Mouse (Mus musculus) heart, embryonic 14.5 days (tissue): ENCODE data around the gene Cdan1. TPM values are rescaled to one million over a fixed set of nuclear protein-coding genes. Genes with fewer than 3 reads are reported as not detected.

ENCODE experiments used
- ATAC-seq: fragments of 200-750 bp; cut with Nextera tagmentation; 2 replicates; pipeline ENCODE4 v1.8.0; 2017; ENCODE audit warnings: low read depth, moderate TSS enrichment; ENCODE audit not compliant: insufficient number of reproducible peaks, insufficient read depth, low FRiP score
- H3K27ac ChIP-seq, 2 experiments: fragments of 200-500 bp in 1 of 2; fragments of 300-500 bp in 1 of 2; sonication (generic) in 1 of 2; replicated peaks in 1 of 2; 2 replicates each; pipeline ENCODE4 v1.5.1; 2012 to 2014; ENCODE audit warnings: low read depth in 2 of 2, low read length in 2 of 2, control low read depth in 1 of 2, mild to moderate bottlenecking in 1 of 2, mixed read lengths in 1 of 2; ENCODE audit not compliant: control insufficient read depth in 1 of 2, insufficient read depth in 1 of 2
- H3K27me3 ChIP-seq: fragments of 300-500 bp; sonication (generic); 2 replicates; pipeline ENCODE4 v1.6.1; 2014; ENCODE audit warnings: mild to moderate bottlenecking, low read length, control low read depth; ENCODE audit not compliant: control insufficient read depth, insufficient read depth
- H3K36me3 ChIP-seq: fragments of 300-500 bp; sonication (generic); 2 replicates; pipeline ENCODE4 v1.6.1; 2014; ENCODE audit warnings: mild to moderate bottlenecking, control low read depth, low read length, mixed read lengths; ENCODE audit not compliant: control insufficient read depth, insufficient read depth
- H3K4me1 ChIP-seq, 2 experiments: fragments of 200-500 bp in 1 of 2; fragments of 300-500 bp in 1 of 2; sonication (generic) in 1 of 2; 2 replicates each; pipeline ENCODE4 v1.6.1; 2012 to 2014; ENCODE audit warnings: low read length in 2 of 2, control low read depth in 1 of 2, mixed read lengths in 1 of 2; ENCODE audit not compliant: control insufficient read depth in 2 of 2, insufficient read depth in 2 of 2
- H3K4me2 ChIP-seq: fragments of 300-500 bp; sonication (generic); 2 replicates; pipeline ENCODE4 v1.6.1; 2014; ENCODE audit warnings: mild to moderate bottlenecking, low read length
- H3K4me3 ChIP-seq, 2 experiments: fragments of 200-500 bp in 1 of 2; fragments of 300-500 bp in 1 of 2; sonication (generic) in 1 of 2; 2 replicates each; pipeline ENCODE4 v1.5.1; 2012 to 2014; ENCODE audit warnings: low read length in 2 of 2, mild to moderate bottlenecking in 2 of 2, control low read depth in 1 of 2, low read depth in 1 of 2, moderate library complexity in 1 of 2; ENCODE audit not compliant: control insufficient read depth in 1 of 2, insufficient read depth in 1 of 2
- H3K9ac ChIP-seq: fragments of 300-500 bp; sonication (generic); 2 replicates; pipeline ENCODE4 v1.6.1; 2014; ENCODE audit warnings: mild to moderate bottlenecking, low read length
- H3K9me3 ChIP-seq: fragments of 300-500 bp; sonication (generic); 2 replicates; pipeline ENCODE4 v1.6.1; 2016; ENCODE audit warnings: low read length, control low read depth; ENCODE audit not compliant: control insufficient read depth
- WGBS: fragments of 180-500 bp; shearing (Covaris S2); extraction: QIAGEN DNeasy Blood & Tissue Kit; methylation state at CpG from one replicate; pipeline ENCODE4 v1.1.7; 2014; 5-methylcytosine and 5-hydroxymethylcytosine counted together
- polyA plus RNA-seq: library from polyadenylated mRNA; unstranded; fragments of >200 nt; fragmentation: Nextera tagmentation; extraction: Ambion mirVana; gene quantifications from 2 replicates; pipeline ENCODE4 v1.2.1, GENCODE M21; 2014

The Cdan1 gene
- polyA plus RNA-seq, 1 experiment from 2014 or later = 7.9 TPM

DNA sequence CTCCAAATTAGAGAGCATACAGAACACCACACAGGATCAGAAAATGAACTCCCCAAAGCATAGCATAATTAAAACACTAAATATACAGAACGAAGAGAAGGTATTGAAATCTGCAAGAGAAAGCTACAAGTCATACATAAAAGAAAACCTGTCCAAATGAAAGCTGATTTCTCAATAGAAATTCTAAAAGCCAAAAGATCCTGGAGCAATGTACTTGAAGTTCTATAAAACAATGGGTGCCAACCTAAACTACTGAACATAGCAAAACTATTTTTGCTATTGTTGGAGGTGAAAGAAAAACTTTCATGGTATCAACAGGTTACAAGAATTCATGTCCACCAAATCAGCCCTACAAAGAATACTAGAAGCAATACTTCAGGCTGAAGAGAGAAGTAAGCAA, 8.7 kb downstream of the Cdan1 start:
- H3K4me3 ChIP-seq = no peak overlapping the region
- H3K4me1 ChIP-seq = peaks cover 0 to 14% of the 10 kb centered on the region in 2 experiments; a peak in 2 of 4 replicates
- 100% methylated on average over 1 of the region's 1 CpGs for WGBS
- no peak for ATAC-seq
- H3K4me2 ChIP-seq = no peak overlapping the region
- no peaks in the 10 kb centered on the region for H3K27me3 ChIP-seq
- no peaks in the 10 kb centered on the region; the same call in 1 of the 2 replicates for H3K36me3 ChIP-seq
- no peak overlapping the region for H3K9ac ChIP-seq
- H3K9me3 ChIP-seq = 0 out of 2 replicates have a peak, but pooled peaks cover 5% of the 10 kb centered on the region
- H3K27ac ChIP-seq = no peak overlapping the region

DNA sequence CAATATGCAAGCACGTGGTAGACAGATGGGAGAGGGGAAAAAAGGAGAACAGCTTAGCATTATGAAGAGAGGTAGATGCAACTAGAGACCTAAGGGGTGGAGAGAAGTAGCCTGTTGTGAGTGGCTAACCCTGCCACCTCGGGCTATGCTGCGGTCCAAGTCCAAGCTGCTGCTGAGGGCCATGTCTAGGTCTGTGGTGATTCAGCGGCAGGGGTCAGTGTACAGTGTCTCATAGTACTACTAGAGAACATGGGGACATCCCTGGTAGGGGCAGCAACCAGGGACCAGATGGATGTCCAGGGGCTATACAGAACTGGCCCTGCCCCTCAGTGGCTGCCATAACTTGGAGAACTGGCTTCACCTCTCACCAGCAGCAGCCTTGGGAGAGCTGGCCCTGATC, 14.8 kb downstream of the Cdan1 start:
- WGBS = 92% methylated on average over 4 of the region's 4 CpGs
- H3K4me1 ChIP-seq = peaks cover 0 to 6% of the 10 kb centered on the region in 2 experiments; a peak in 1 of 4 replicates
- no peak for ATAC-seq

DNA sequence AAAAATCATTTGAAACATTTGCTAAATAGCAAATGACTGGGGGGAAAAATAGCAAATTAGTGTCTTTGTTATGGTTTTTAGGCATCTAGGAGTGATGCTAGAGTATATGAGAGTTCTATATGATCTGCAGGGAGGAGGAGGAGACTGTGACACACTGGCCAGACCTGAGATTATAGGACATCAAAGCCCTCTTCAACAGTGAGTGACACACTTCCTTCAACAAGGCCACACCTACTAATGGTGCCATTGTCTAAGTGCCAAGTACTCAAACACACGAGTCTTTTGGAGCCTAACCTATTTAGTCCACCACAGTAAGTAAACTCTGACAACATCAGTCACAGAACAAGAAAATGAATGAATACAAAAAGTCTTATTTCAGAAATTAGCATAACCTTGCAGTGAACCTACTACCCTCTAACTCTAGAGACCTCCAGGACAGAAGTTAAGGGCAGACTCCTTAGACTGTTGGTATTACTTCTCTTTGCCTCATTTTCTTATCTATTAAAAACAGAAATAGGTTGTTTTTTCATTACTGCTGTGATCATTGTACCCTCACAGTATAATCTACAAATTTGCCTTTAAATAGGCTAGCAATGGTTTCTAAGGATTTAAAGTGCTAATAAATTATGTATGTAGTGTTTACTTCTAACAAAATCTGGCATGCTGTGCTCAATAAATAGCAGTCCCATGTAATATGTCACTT, 22.8 kb downstream of the Cdan1 start:
- WGBS = 41% methylated on average over 1 of the region's 1 CpGs
- no peak for ATAC-seq
- Histone ChIP-seq H3K27ac (no peak overlapping the region), H3K4me2 (no peak overlapping the region), H3K9me3 (no peaks in the 10 kb centered on the region), H3K36me3 (no peaks in the 10 kb centered on the region), H3K4me3 (no peak overlapping the region), H3K9ac (no peak overlapping the region), H3K27me3 (no peaks in the 10 kb centered on the region), H3K4me1 (no peaks in the 10 kb centered on the region)

More for the DNA sequence above, 14.8 kb downstream of the Cdan1 start:
- Histone ChIP-seq H3K9me3 (0 out of 2 replicates have a peak, but pooled peaks cover 5% of the 10 kb centered on the region), H3K27ac (no peak overlapping the region), H3K27me3 (no peaks in the 10 kb centered on the region), H3K36me3 (no peaks in the 10 kb centered on the region; the same call in 1 of the 2 replicates), H3K4me3 (no peak overlapping the region), H3K9ac (no peak overlapping the region), H3K4me2 (no peak overlapping the region)

DNA sequence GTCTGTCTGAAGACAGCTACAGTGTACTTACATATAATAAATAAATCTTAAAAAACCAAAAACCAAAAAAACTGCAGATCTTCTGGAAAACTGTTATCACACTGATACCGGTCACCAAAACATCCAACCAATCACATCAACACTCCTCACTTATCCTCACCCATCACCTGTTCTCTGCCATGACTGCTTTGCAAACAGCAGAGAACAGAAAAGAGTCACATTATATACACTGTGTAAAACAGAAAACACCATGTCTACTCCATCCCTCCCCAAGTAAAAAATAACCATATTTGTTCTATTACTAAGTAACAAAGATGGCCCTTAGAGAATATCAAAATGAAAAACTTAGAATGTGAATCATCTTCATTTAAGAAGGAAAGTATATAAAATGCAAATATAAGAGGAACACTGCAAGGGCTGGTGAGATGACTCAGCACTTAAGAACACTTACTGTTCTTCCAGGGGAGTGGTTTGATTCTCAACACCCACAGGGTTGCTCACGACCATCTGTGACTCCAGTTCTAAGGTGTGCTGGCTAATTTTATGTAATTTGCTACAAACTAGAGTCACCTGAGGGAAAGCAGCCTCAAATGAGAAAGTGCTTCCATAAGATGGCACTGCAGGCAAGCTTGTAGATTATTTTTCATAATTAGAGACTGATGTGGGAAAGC, 79.5 kb downstream of the Cdan1 start:
- ATAC-seq = no peak
- no peaks in the 10 kb centered on the region for H3K9me3 ChIP-seq
- no peak overlapping the region for H3K27ac ChIP-seq
- H3K36me3 ChIP-seq = peaks cover 26% of the 10 kb centered on the region
- WGBS = 89% methylated on average over 2 of the region's 2 CpGs
- no peak overlapping the region for H3K4me2 ChIP-seq
- no peak overlapping the region for H3K9ac ChIP-seq
- H3K4me1 ChIP-seq = no peaks in the 10 kb centered on the region
- no peak overlapping the region for H3K4me3 ChIP-seq
- no peaks in the 10 kb centered on the region for H3K27me3 ChIP-seq

DNA sequence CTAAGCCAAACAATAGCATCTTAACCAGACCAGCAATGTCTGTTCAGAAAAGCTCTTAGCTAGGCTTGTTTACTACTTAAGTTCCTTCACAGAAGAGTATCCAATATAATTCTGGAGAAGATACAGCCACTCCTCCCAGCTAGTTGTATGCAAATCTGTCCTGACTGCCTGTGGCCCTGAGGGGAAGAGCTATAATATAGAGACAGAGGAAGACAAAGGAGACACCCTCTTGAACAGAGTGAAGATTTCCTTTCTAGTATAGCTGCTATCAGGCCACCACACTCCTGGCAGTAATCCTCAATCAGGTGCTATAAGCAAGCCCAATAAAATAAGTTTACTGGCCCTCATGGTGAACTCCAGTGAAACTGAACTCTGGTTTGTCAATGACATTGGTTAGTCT, 88.0 kb downstream of the Cdan1 start:
- no peaks in the 10 kb centered on the region for H3K4me1 ChIP-seq
- H3K27ac ChIP-seq = no peak overlapping the region
- no peaks in the 10 kb centered on the region for H3K9me3 ChIP-seq
- H3K9ac ChIP-seq = no peak overlapping the region
- H3K36me3 ChIP-seq = peaks cover 21% of the 10 kb centered on the region
- no peaks in the 10 kb centered on the region for H3K27me3 ChIP-seq
- no peak overlapping the region for H3K4me2 ChIP-seq
- no peak for ATAC-seq
- H3K4me3 ChIP-seq = no peak overlapping the region

DNA sequence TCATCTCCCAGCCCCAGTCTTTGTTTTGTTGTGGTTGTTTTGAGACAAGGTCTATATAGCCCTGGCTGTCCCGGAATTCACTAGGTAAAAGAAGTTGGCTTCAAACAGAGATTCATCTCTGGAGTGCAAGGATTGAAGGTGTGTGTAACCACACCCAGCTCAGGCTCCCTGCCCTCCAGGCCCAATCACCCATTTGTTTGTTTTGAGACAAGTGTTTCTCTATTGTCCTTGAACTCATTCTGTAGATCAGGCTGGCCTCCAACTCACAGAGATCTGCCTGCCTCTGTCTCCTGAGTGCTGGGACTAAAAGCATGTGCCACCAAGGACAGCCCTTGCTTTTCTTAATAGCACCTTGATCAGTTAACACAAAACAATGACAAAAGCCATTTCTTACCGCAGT, 101.9 kb downstream of the Cdan1 start:
- H3K4me2 ChIP-seq = no peak overlapping the region
- no peak overlapping the region for H3K9ac ChIP-seq
- H3K9me3 ChIP-seq = no peaks in the 10 kb centered on the region
- H3K4me1 ChIP-seq = no peaks in the 10 kb centered on the region; a peak in 1 of 4 replicates
- no peak for ATAC-seq
- H3K4me3 ChIP-seq = no peak overlapping the region
- H3K27ac ChIP-seq = no peak overlapping the region
- peaks cover 44% of the 10 kb centered on the region for H3K36me3 ChIP-seq
- H3K27me3 ChIP-seq = no peaks in the 10 kb centered on the region
- 89% methylated on average over 2 of the region's 2 CpGs for WGBS

DNA sequence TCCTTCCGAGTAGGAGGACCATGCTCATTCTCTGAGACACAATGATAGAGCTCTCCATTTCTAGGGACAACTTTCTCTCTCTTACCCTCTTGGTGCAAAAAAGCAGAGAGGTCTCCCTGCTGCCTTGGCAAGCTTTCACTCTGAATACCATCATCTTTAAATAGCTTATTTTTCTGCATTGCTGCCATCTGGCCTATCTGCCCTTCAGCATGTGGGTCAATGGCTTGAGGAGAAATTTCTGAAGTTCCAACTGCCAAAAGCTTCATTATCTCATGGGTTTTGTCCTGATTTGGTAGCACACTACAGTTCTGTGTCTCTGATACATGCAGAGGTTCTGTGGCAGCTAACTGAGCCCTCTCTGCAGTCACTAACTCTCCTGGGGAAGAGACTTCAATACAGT, 104.4 kb downstream of the Cdan1 start:
- H3K9ac ChIP-seq = no peak overlapping the region
- H3K4me1 ChIP-seq = no peaks in the 10 kb centered on the region; a peak in 1 of 4 replicates
- peak overlapping the region in 1 of 2 experiments; percentile 49; a peak in 1 of 4 replicates for H3K27ac ChIP-seq
- no peak overlapping the region for H3K4me2 ChIP-seq
- H3K27me3 ChIP-seq = no peaks in the 10 kb centered on the region
- H3K9me3 ChIP-seq = no peaks in the 10 kb centered on the region
- ATAC-seq = no peak
- no peak overlapping the region for H3K4me3 ChIP-seq
- peaks cover 44% of the 10 kb centered on the region for H3K36me3 ChIP-seq
- WGBS = 78% methylated on average over 1 of the region's 1 CpGs
